Mouse (Mus musculus) E14TG2a.4 (cell line): ENCODE results near the gene Kcna6.

Experiments used
- CTCF ChIP-seq: conservative IDR thresholded peaks from 2 replicates; pipeline ENCODE4 v1.5.1; 2014; ENCODE audit warnings: low read length
- NANOG ChIP-seq: IDR thresholded peaks from 2 replicates; pipeline ENCODE4 v1.6.1; 2014; ENCODE audit warnings: borderline replicate concordance, low read length, mixed read lengths
- POU5F1 ChIP-seq: IDR thresholded peaks from 2 replicates; pipeline ENCODE4 v1.6.1; 2014; ENCODE audit warnings: low read length, borderline replicate concordance

DNA sequence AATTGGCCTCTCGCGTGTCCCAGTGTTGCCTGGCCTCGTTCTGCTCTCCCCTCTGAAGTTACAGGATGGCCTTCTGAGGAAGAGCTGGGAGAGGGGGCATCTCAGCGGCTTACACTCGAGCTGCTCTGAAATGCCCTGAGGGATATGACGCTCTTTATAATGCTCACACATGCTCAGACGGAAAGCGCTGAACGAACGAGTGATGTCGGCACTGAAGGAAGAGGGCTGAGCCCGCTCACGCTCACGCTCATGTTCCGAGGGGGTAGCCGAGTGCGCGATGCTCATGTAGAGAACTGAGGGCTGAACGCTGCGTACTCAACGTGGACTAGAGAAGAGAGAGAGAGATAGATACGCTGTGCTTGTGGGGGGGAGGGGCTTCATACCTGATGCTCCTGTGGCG, 39.3 kb downstream of the Kcna6 start:
- no peak for TF ChIP-seq CTCF
- TF ChIP-seq NANOG, result no peak
- TF ChIP-seq POU5F1, result no peak
